Mouse (Mus musculus) liver, embryonic 16.5 days (tissue): ENCODE results near the gene Lig3. TPM values are rescaled to one million over a fixed set of nuclear protein-coding genes. Genes with fewer than 3 reads are reported as not detected.

ENCODE experiments used
- ATAC-seq: fragments of 200-750 bp; cut with Nextera tagmentation; 2 replicates; pipeline ENCODE4 v1.8.0; 2017; ENCODE audit warnings: low read depth, mild to moderate bottlenecking, moderate number of reproducible peaks, moderate library complexity
- H3K27ac ChIP-seq: fragments of 300-500 bp; sonication (generic); 2 replicates; pipeline ENCODE4 v1.5.1; 2014; ENCODE audit warnings: mild to moderate bottlenecking, low read length
- H3K27me3 ChIP-seq: fragments of 300-500 bp; sonication (generic); 2 replicates; pipeline ENCODE4 v1.6.1; 2014; ENCODE audit warnings: low read depth, low read length, mixed read lengths; ENCODE audit not compliant: control insufficient read depth, insufficient read depth
- H3K36me3 ChIP-seq: fragments of 300-500 bp; sonication (generic); 2 replicates; pipeline ENCODE4 v1.6.1; 2014; ENCODE audit warnings: mild to moderate bottlenecking; ENCODE audit not compliant: control insufficient read depth, insufficient read depth
- H3K4me1 ChIP-seq: fragments of 300-500 bp; sonication (generic); 2 replicates; pipeline ENCODE4 v1.6.1; 2014; ENCODE audit warnings: low read depth, low read length, mixed read lengths; ENCODE audit not compliant: control insufficient read depth
- H3K4me2 ChIP-seq: fragments of 300-500 bp; sonication (generic); 2 replicates; pipeline ENCODE4 v1.6.1; 2014; ENCODE audit warnings: low read depth, low read length, mixed read lengths
- H3K4me3 ChIP-seq: fragments of 300-500 bp; sonication (generic); 2 replicates; pipeline ENCODE4 v1.5.1; 2014; ENCODE audit warnings: low read depth, mild to moderate bottlenecking, low read length
- H3K9ac ChIP-seq: fragments of 300-500 bp; sonication (generic); 2 replicates; pipeline ENCODE4 v1.6.1; 2014; ENCODE audit warnings: low read depth, low read length
- H3K9me3 ChIP-seq: fragments of 300-500 bp; sonication (generic); replicated peaks from 2 replicates; pipeline ENCODE4 v1.6.1; 2016; ENCODE audit warnings: low read length; ENCODE audit not compliant: control insufficient read depth
- WGBS: fragments of 180-500 bp; shearing (Covaris S2); extraction: QIAGEN DNeasy Blood & Tissue Kit; methylation state at CpG from one replicate; pipeline ENCODE4 v1.1.7; 2014; ENCODE audit not compliant: insufficient replicate concordance; 5-methylcytosine and 5-hydroxymethylcytosine counted together
- polyA plus RNA-seq: library from polyadenylated mRNA; unstranded; fragments of >200 nt; fragmentation: Nextera tagmentation; extraction: Ambion mirVana; gene quantifications from 2 replicates; pipeline ENCODE4 v1.2.1, GENCODE M21; 2015

The Lig3 gene
- polyA plus RNA-seq, 1 experiment from 2014 or later, result 8.4 TPM

GRCm38 (mm10) chr11:82837192-82837591 is 56.3 kb downstream of the Lig3 start:
- Histone ChIP-seq H3K27ac (no peak overlapping the region), H3K9me3 (no peaks in the 10 kb centered on the region), H3K4me2 (no peak overlapping the region), H3K27me3 (no peaks in the 10 kb centered on the region), H3K4me3 (no peak overlapping the region), H3K36me3 (peaks cover 13% of the 10 kb centered on the region), H3K9ac (no peak overlapping the region), H3K4me1 (peaks cover 26% of the 10 kb centered on the region)
- no peak for ATAC-seq
- 75% methylated on average over 7 of the region's 7 CpGs for WGBS

- no peaks in the 10 kb centered on the region for H3K9me3 ChIP-seq
- H3K4me2 ChIP-seq, result no peak overlapping the region
- no peak overlapping the region for H3K27ac ChIP-seq
- no peak overlapping the region for H3K9ac ChIP-seq
- WGBS, result 40% methylated on average over 7 of the region's 7 CpGs
- no peaks in the 10 kb centered on the region for H3K27me3 ChIP-seq
- ATAC-seq, result no peak
- H3K36me3 ChIP-seq, result peaks cover 13% of the 10 kb centered on the region
- H3K4me3 ChIP-seq, result no peak overlapping the region
- peaks cover 26% of the 10 kb centered on the region for H3K4me1 ChIP-seq
Measured at GRCm38 (mm10) chr11:82837848-82838247, 56.9 kb downstream of the Lig3 start.

GRCm38 (mm10) chr11:82838511-82838910 is 57.6 kb downstream of the Lig3 start:
- Histone ChIP-seq H3K36me3 (peaks cover 13% of the 10 kb centered on the region), H3K9ac (no peak overlapping the region), H3K9me3 (no peaks in the 10 kb centered on the region), H3K4me2 (no peak overlapping the region), H3K4me3 (no peak overlapping the region), H3K4me1 (peaks cover 26% of the 10 kb centered on the region), H3K27ac (no peak overlapping the region), H3K27me3 (no peaks in the 10 kb centered on the region)
- WGBS, result 68% methylated on average over 5 of the region's 5 CpGs
- no peak for ATAC-seq

- H3K27me3 ChIP-seq, result no peaks in the 10 kb centered on the region
- peaks cover 5% of the 10 kb centered on the region; the same call in 1 of the 2 replicates for H3K36me3 ChIP-seq
- H3K4me2 ChIP-seq, result peak overlapping the region; percentile 84
- peaks cover 67% of the 10 kb centered on the region for H3K4me1 ChIP-seq
- peak overlapping the region; percentile 67 for H3K4me3 ChIP-seq
- peak overlapping the region; percentile 98 for H3K27ac ChIP-seq
- H3K9ac ChIP-seq, result peak overlapping the region; percentile 84
- H3K9me3 ChIP-seq, result no peaks in the 10 kb centered on the region
- WGBS, result 36% methylated on average over 11 of the region's 11 CpGs
- no peak for ATAC-seq
Measured at GRCm38 (mm10) chr11:82844771-82845414, 64.0 kb downstream of the Lig3 start.

GRCm38 (mm10) chr11:82845415-82846078 is 64.6 kb downstream of the Lig3 start:
- Histone ChIP-seq H3K4me2 (peak overlapping the region; percentile 84), H3K27me3 (no peaks in the 10 kb centered on the region), H3K4me1 (peaks cover 67% of the 10 kb centered on the region), H3K9ac (peak overlapping the region; percentile 84), H3K9me3 (no peaks in the 10 kb centered on the region), H3K36me3 (peaks cover 3% of the 10 kb centered on the region; the same call in 1 of the 2 replicates), H3K4me3 (peak overlapping the region; percentile 67), H3K27ac (peak overlapping the region; percentile 98)
- WGBS, result 5% methylated on average over 16 of the region's 16 CpGs
- ATAC-seq, result peak; percentile 89

GRCm38 (mm10) chr11:82846079-82846436 is 65.2 kb downstream of the Lig3 start:
- peak overlapping the region; percentile 67 for H3K4me3 ChIP-seq

GRCm38 (mm10) chr11:82846938-82847337 is 66.0 kb downstream of the Lig3 start:
- WGBS, result 41% methylated on average over 3 of the region's 3 CpGs
- ATAC-seq, result no peak
- Histone ChIP-seq H3K27me3 (no peaks in the 10 kb centered on the region), H3K4me3 (peak overlapping the region; percentile 37; the same call in 1 of the 2 replicates), H3K9me3 (no peaks in the 10 kb centered on the region), H3K4me2 (peak overlapping the region; percentile 84), H3K36me3 (no peaks in the 10 kb centered on the region), H3K9ac (peak overlapping the region; percentile 49), H3K27ac (peak overlapping the region; percentile 98), H3K4me1 (peaks cover 72% of the 10 kb centered on the region)

More at GRCm38 (mm10) chr11:82846079-82846436, 65.2 kb downstream of the Lig3 start:
- Histone ChIP-seq H3K27me3 (no peaks in the 10 kb centered on the region), H3K9me3 (no peaks in the 10 kb centered on the region), H3K36me3 (no peaks in the 10 kb centered on the region), H3K4me1 (peaks cover 68% of the 10 kb centered on the region), H3K27ac (peak overlapping the region; percentile 98), H3K4me2 (peak overlapping the region; percentile 84), H3K9ac (peak overlapping the region; percentile 84)
- 0% methylated on average over 4 of the region's 4 CpGs for WGBS
- peak; percentile 83 for ATAC-seq

GRCm38 (mm10) chr11:82847571-82848000 is 66.7 kb downstream of the Lig3 start:
- WGBS, result 23% methylated on average over 6 of the region's 6 CpGs
- peak overlapping the region; percentile 49 for H3K9ac ChIP-seq
- no peaks in the 10 kb centered on the region for H3K27me3 ChIP-seq
- H3K36me3 ChIP-seq, result no peaks in the 10 kb centered on the region
- H3K9me3 ChIP-seq, result no peaks in the 10 kb centered on the region
- H3K4me2 ChIP-seq, result peak overlapping the region; percentile 84
- peaks cover 78% of the 10 kb centered on the region for H3K4me1 ChIP-seq
- peak overlapping the region; percentile 37 for H3K4me3 ChIP-seq
- peak overlapping the region; percentile 98 for H3K27ac ChIP-seq
- ATAC-seq, result peak; percentile 80

- peak overlapping the region; percentile 57 for H3K27ac ChIP-seq
Measured at GRCm38 (mm10) chr11:82850259-82850658, 69.4 kb downstream of the Lig3 start.

More at GRCm38 (mm10) chr11:82850259-82850658, 69.4 kb downstream of the Lig3 start:
- Histone ChIP-seq H3K4me2 (no peak overlapping the region), H3K9me3 (no peaks in the 10 kb centered on the region), H3K36me3 (no peaks in the 10 kb centered on the region), H3K9ac (no peak overlapping the region), H3K27me3 (no peaks in the 10 kb centered on the region), H3K4me3 (no peak overlapping the region), H3K4me1 (peaks cover 92% of the 10 kb centered on the region)
- ATAC-seq, result no peak
- WGBS, result 72% methylated on average over 5 of the region's 5 CpGs
